Mouse (Mus musculus) lung, postnatal 0 days (tissue): ENCODE data around the gene Hcls1. TPM values are rescaled to one million over a fixed set of nuclear protein-coding genes. Genes with fewer than 3 reads are reported as not detected.
A peak's percentile ranks its signal among the peaks of the same experiment; 100 is the strongest.

Experiments used
- ATAC-seq: fragments of 200-750 bp; cut with Nextera tagmentation; 2 replicates; pipeline ENCODE4 v1.8.0; 2017; ENCODE audit warnings: moderate library complexity
- DNase-seq: peaks from one replicate; pipeline ENCODE4 v3.0.0-alpha.2; 2016; ENCODE audit warnings: low spot score
- H3K27ac ChIP-seq: fragments of 300-500 bp; sonication (generic); 2 replicates; pipeline ENCODE4 v1.5.1; 2014; ENCODE audit warnings: antibody characterized with exemption, mild to moderate bottlenecking, low read length, mixed read lengths
- H3K27me3 ChIP-seq: fragments of 300-500 bp; sonication (generic); replicated peaks from 2 replicates; pipeline ENCODE4 v1.6.1; 2014; ENCODE audit warnings: low read length, mixed read lengths; ENCODE audit not compliant: insufficient read depth
- H3K36me3 ChIP-seq: fragments of 300-500 bp; sonication (generic); 2 replicates; pipeline ENCODE4 v1.6.1; 2014; ENCODE audit warnings: low read length, mixed read lengths; ENCODE audit not compliant: insufficient read depth
- H3K4me1 ChIP-seq: fragments of 300-500 bp; sonication (generic); 2 replicates; pipeline ENCODE4 v1.6.1; 2014; ENCODE audit warnings: antibody characterized with exemption, low read depth, low read length, mixed read lengths; ENCODE audit not compliant: insufficient read depth
- H3K4me2 ChIP-seq: fragments of 300-500 bp; sonication (generic); replicated peaks from 2 replicates; pipeline ENCODE4 v1.6.1; 2014; ENCODE audit warnings: low read depth, mild to moderate bottlenecking, low read length, moderate library complexity, mixed read lengths
- H3K4me3 ChIP-seq: fragments of 300-500 bp; sonication (generic); 2 replicates; pipeline ENCODE4 v1.5.1; 2014; ENCODE audit warnings: low read depth, low read length
- H3K9ac ChIP-seq: fragments of 300-500 bp; sonication (generic); replicated peaks from 2 replicates; pipeline ENCODE4 v1.6.1; 2014; ENCODE audit warnings: low read depth, mild to moderate bottlenecking
- H3K9me3 ChIP-seq: fragments of 300-500 bp; sonication (generic); 2 replicates; pipeline ENCODE4 v1.6.1; 2016; ENCODE audit warnings: low read length, mixed read lengths
- CTCF ChIP-seq: IDR thresholded peaks from 2 replicates; pipeline ENCODE4 v1.5.1; 2016; ENCODE audit warnings: antibody characterized with exemption, mild to moderate bottlenecking
- EP300 ChIP-seq: IDR thresholded peaks from 2 replicates; pipeline ENCODE4 v1.6.1; 2016; ENCODE audit warnings: antibody characterized with exemption, mild to moderate bottlenecking, control low read depth
- WGBS: fragments of 180-500 bp; shearing (Covaris S2); extraction: QIAGEN DNeasy Blood & Tissue Kit; methylation state at CpG from one replicate; pipeline ENCODE4 v1.1.7; 2014; 5-methylcytosine and 5-hydroxymethylcytosine counted together
- polyA plus RNA-seq: library from polyadenylated mRNA; unstranded; fragments of >200 nt; fragmentation: Nextera tagmentation; extraction: Ambion mirVana; gene quantifications from 2 replicates; pipeline ENCODE4 v1.2.1, GENCODE M21; 2015

Hcls1 gene
- polyA plus RNA-seq = 11.4 and 12.6 TPM in 2 replicates

DNA sequence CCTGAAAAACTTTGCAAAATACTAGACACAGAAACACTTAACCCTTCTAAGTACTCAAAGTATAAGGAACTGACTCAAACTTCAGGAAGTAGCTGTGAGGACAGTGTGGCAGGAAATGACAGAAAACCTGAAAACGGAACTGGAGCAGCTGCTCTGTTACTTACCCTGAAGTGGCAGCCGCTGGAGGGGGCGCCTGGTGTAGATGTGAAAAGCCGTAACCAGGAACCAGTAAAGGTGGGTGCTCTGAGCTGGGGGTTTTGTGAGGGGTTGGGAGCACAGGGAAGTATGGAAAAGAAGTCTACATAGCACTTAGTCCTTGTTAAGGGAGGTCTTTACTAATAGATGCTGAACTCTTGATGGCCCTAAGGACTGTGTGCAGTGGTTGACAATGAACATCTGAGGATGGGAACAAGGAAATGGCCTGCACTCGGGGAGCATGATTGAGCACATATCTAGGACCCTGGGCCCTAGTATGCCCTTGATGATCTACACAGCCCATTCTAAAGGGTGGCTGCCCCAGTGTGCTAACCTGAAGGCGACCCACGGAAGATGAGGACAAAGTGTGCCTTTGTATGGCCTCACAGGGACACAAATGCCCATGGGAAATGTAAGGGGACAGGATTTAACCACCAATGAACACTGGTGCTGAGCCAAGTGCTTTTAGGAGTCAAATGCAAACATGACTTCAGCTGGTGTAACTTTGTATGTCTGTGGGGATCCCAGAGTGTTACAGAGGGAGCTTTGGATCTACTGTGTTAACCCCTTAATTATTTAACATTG lies at the start of gene Hcls1:
TSS of gene Hcls1 (plus strand) at position 143 of the 780 bp plus-strand sequence.
- H3K36me3 ChIP-seq = no peaks in the 10 kb centered on the region; the same call in 1 of the 2 replicates
- 0 out of 2 replicates have a peak within 1 kb of the TSS, but pooled peaks have one; percentile 14 for H3K4me2 ChIP-seq
- H3K4me3 ChIP-seq = peak within 1 kb of the TSS; percentile 12; the same call in 1 of the 2 replicates
- TF ChIP-seq EP300 = no peak
- TF ChIP-seq CTCF = no peak
- H3K27ac ChIP-seq = peak within 1 kb of the TSS; percentile 64
- no peaks in the 10 kb centered on the region; the same call in 1 of the 2 replicates for H3K4me1 ChIP-seq
- no peak within 1 kb of the TSS for H3K9ac ChIP-seq
- no peaks in the 10 kb centered on the region for H3K9me3 ChIP-seq
- no peaks in the 10 kb centered on the region for H3K27me3 ChIP-seq
- ATAC-seq (peak; percentile 47), DNase-seq (peak; percentile 49)
- WGBS = 45% methylated on average over 7 of the region's 7 CpGs

DNA sequence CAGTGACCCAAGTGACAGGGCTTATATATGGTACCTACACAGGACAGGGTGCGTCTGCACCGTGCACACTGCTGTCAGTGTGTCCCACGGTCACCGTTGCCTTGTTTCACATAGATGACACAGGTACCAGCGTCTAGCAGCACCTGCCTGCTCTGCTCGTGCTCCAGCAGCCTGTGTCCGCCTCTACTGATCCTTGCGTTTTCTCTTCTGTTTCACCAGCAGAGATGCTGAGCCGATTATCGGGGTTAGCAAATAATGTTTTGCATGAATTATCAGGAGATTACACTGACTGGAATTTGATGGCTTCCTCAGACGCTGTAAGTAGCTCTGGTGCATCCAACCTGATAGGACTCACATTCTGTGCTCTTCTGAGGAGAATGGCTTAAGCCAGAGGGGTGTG lies 48.9 kb upstream of the Hcls1 start:
- Histone ChIP-seq H3K4me3 (no peak overlapping the region), H3K27me3 (no peaks in the 10 kb centered on the region), H3K27ac (no peak overlapping the region), H3K9me3 (no peaks in the 10 kb centered on the region), H3K9ac (no peak overlapping the region), H3K4me2 (no peak overlapping the region), H3K36me3 (peaks cover 20% of the 10 kb centered on the region; the same call in 1 of the 2 replicates), H3K4me1 (no peaks in the 10 kb centered on the region)
- TF ChIP-seq EP300 = no peak
- no peak for TF ChIP-seq CTCF
- WGBS = 94% methylated on average over 11 of the region's 11 CpGs
- ATAC-seq (no peak), DNase-seq (no peak)

DNA sequence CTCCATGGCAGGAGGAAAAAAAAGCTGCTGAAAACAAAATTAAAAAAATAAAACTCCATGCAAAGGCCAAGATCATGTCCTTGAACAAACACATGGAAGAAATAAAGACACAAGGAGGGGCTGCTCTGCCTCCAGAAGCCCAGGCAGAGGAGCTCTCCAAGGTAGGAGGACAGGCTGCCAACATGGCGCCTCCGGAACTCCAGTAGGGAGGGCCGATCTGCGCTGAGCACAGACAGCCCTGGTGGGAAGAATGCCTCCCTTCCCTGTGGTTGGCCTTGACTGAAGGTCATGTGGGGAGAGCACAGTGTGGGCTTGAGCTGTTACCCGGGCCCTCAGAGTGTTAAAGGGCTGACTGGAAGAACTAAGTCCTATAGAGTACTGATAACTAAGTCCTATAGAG lies 47.2 kb upstream of the Hcls1 start:
- TF ChIP-seq CTCF (no peak), EP300 (no peak)

DNA sequence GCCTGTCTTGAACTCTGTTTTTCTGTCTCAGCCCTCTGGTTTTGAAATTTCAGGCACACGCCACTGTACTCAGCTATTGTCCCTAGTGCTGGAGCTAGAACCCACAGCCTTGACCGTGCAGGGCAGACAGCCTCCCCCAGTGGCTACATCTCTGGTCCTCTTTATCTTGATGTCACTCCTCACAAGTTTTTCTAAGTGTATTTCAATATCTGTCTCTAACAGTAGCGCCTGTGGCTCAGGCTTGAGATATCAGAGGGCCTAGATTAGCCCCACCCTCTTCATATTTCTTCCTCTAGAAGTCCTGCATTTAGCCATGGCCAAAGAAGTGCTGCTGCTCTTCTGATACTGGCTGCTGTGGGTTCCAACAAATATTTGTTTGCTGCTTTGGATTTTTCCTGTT lies 44.2 kb upstream of the Hcls1 start:
- H3K36me3 ChIP-seq = peaks cover 49% of the 10 kb centered on the region; the same call in 1 of the 2 replicates
- 87% methylated on average over 3 of the region's 3 CpGs for WGBS

More for the DNA sequence above, 47.2 kb upstream of the Hcls1 start:
- Histone ChIP-seq H3K4me3 (no peak overlapping the region), H3K27me3 (no peaks in the 10 kb centered on the region), H3K4me1 (no peaks in the 10 kb centered on the region), H3K9me3 (no peaks in the 10 kb centered on the region), H3K27ac (no peak overlapping the region), H3K4me2 (no peak overlapping the region), H3K36me3 (peaks cover 36% of the 10 kb centered on the region; the same call in 1 of the 2 replicates), H3K9ac (no peak overlapping the region)
- no peak for ATAC-seq
- no peak for DNase-seq
- WGBS = 81% methylated on average over 5 of the region's 5 CpGs

DNA sequence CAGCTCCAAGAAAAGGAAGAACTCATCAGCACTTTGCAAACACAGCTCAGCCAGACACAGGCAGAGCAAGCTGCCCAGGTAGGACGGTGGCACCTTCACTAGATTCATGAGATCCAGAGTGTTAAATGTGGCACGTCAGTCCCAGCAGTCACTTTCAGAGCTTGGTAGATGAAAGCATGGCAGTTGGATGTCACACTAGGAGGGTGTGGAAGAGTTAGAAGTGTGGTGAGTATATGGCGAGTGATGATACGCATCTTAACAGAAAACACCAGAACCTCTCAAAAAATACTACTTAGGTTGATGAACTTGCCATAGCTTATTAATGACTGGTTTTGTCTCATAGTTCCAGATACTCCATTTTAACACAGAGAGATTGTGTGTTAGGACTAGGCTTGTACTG lies 43.4 kb upstream of the Hcls1 start:
- TF ChIP-seq CTCF = no peak
- TF ChIP-seq EP300 = no peak
- H3K9me3 ChIP-seq = no peaks in the 10 kb centered on the region
- peaks cover 58% of the 10 kb centered on the region; the same call in 1 of the 2 replicates for H3K36me3 ChIP-seq
- no peaks in the 10 kb centered on the region for H3K4me1 ChIP-seq
- no peak overlapping the region for H3K9ac ChIP-seq
- WGBS = 96% methylated on average over 4 of the region's 4 CpGs
- no peak overlapping the region for H3K4me2 ChIP-seq
- no peak for DNase-seq
- no peaks in the 10 kb centered on the region for H3K27me3 ChIP-seq
- no peak overlapping the region for H3K27ac ChIP-seq
- H3K4me3 ChIP-seq = no peak overlapping the region
- no peak for ATAC-seq

More for the DNA sequence above, 44.2 kb upstream of the Hcls1 start:
- H3K4me1 ChIP-seq = no peaks in the 10 kb centered on the region
- H3K27ac ChIP-seq = no peak overlapping the region
- H3K9me3 ChIP-seq = no peaks in the 10 kb centered on the region
- no peak overlapping the region for H3K9ac ChIP-seq
- H3K4me3 ChIP-seq = no peak overlapping the region
- H3K27me3 ChIP-seq = no peaks in the 10 kb centered on the region
- ATAC-seq = no peak
- H3K4me2 ChIP-seq = no peak overlapping the region
- TF ChIP-seq CTCF = no peak
- TF ChIP-seq EP300 = no peak
- no peak for DNase-seq

DNA sequence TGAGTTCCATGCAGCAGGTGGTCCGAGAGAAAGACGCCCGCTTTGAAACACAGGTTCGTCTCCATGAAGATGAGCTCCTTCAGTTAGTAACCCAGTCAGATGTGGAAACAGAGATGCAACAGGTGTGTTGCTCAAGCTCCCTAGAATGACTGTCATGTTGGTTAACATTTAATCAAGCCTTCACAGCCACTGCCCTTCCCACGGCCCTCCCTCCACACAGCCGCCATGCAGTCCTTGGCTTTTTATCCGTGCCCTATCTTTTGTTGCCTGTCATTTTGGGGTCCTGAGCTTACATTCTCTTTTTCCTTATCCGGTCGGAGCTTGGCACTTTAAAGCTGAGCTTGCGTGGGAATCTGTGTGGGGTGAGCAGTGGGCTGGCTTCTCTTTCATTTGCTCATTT lies 41.5 kb upstream of the Hcls1 start:
- Histone ChIP-seq H3K27me3 (no peaks in the 10 kb centered on the region), H3K27ac (no peak overlapping the region), H3K4me1 (no peaks in the 10 kb centered on the region), H3K4me3 (no peak overlapping the region), H3K9me3 (no peaks in the 10 kb centered on the region), H3K36me3 (peaks cover 51% of the 10 kb centered on the region), H3K4me2 (no peak overlapping the region), H3K9ac (no peak overlapping the region)
- DNase-seq = no peak
- no peak for ATAC-seq
- TF ChIP-seq EP300 = no peak
- TF ChIP-seq CTCF = no peak
- WGBS = 92% methylated on average over 10 of the region's 10 CpGs
